Mouse (Mus musculus) stomach, embryonic 14.5 days (tissue): ENCODE results near the gene Themis3. TPM values are rescaled to one million over a fixed set of nuclear protein-coding genes. Genes with fewer than 3 reads are reported as not detected.

Source experiments
- ATAC-seq: fragments of 200-750 bp; cut with Nextera tagmentation; 2 replicates; pipeline ENCODE4 v1.8.0; 2017; ENCODE audit warnings: low read depth, moderate TSS enrichment; ENCODE audit not compliant: insufficient number of reproducible peaks, insufficient read depth, low FRiP score
- H3K27ac ChIP-seq: fragments of 300-500 bp; sonication (generic); 2 replicates; pipeline ENCODE4 v1.5.1; 2014; ENCODE audit warnings: mild to moderate bottlenecking, low read length, moderate library complexity, mixed read lengths
- H3K27me3 ChIP-seq: fragments of 300-500 bp; sonication (generic); 2 replicates; pipeline ENCODE4 v1.6.1; 2014; ENCODE audit warnings: low read length, control low read depth, mixed read lengths; ENCODE audit not compliant: control insufficient read depth, insufficient read depth
- H3K36me3 ChIP-seq: fragments of 300-500 bp; sonication (generic); 2 replicates; pipeline ENCODE4 v1.6.1; 2014; ENCODE audit warnings: mild to moderate bottlenecking, control low read depth, low read length, moderate library complexity, mixed read lengths; ENCODE audit not compliant: control insufficient read depth, insufficient read depth
- H3K4me1 ChIP-seq: fragments of 300-500 bp; sonication (generic); 2 replicates; pipeline ENCODE4 v1.6.1; 2014; ENCODE audit warnings: low read length, control low read depth, mixed read lengths; ENCODE audit not compliant: control insufficient read depth, insufficient read depth
- H3K4me2 ChIP-seq: fragments of 300-500 bp; sonication (generic); replicated peaks from 2 replicates; pipeline ENCODE4 v1.6.1; 2014; ENCODE audit warnings: low read depth, low read length, control low read depth
- H3K4me3 ChIP-seq: fragments of 300-500 bp; sonication (generic); 2 replicates; pipeline ENCODE4 v1.5.1; 2014; ENCODE audit warnings: low read depth, low read length, control low read depth
- H3K9ac ChIP-seq: fragments of 300-500 bp; sonication (generic); replicated peaks from 2 replicates; pipeline ENCODE4 v1.6.1; 2014; ENCODE audit warnings: low read depth, mild to moderate bottlenecking, control low read depth, low read length, moderate library complexity, mixed read lengths
- H3K9me3 ChIP-seq: fragments of 300-500 bp; sonication (generic); 2 replicates; pipeline ENCODE4 v1.6.1; 2016; ENCODE audit warnings: low read depth, low read length, control low read depth; ENCODE audit not compliant: control insufficient read depth
- WGBS: fragments of 180-500 bp; shearing (Covaris S2); extraction: QIAGEN DNeasy Blood & Tissue Kit; methylation state at CpG from one replicate; pipeline ENCODE4 v1.1.7; 2014; 5-methylcytosine and 5-hydroxymethylcytosine counted together
- polyA plus RNA-seq: library from polyadenylated mRNA; unstranded; fragments of >200 nt; fragmentation: Nextera tagmentation; extraction: Ambion mirVana; gene quantifications from 2 replicates; pipeline ENCODE4 v1.2.1, GENCODE M21; 2014

Themis3 gene
- polyA plus RNA-seq, 1 experiment from 2014 or later = 0.22 TPM

DNA sequence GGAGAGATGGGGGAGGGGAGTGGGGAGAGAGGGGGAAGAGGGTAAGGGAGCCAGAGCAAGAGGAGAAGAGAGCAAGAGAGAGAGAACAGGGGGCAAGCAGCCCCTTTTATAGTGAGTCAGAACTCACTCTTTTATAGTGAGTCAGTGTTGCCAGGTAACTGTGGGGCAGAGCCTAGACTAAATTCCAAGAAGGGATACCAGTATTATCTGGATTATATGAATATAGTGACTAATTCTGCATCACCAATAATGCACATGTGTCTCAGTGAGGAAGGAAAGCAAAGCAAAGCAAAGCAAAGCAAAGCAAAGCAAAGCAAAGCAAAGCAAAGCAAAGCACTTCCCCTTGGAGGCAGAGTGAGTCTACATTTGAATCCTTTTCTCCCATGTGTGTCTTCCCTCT, 835 bp upstream of the Themis3 start:
- no peaks in the 10 kb centered on the region for H3K4me1 ChIP-seq
- no peak for ATAC-seq

GRCm38 (mm10) chr17:66590353-66591075, 3.9 kb downstream of the Themis3 start:
- Histone ChIP-seq H3K36me3 (no peaks in the 10 kb centered on the region), H3K9ac (no peak overlapping the region), H3K27me3 (no peaks in the 10 kb centered on the region), H3K27ac (no peak overlapping the region), H3K4me2 (no peak overlapping the region), H3K4me1 (no peaks in the 10 kb centered on the region), H3K4me3 (no peak overlapping the region), H3K9me3 (no peaks in the 10 kb centered on the region)
- ATAC-seq = peak; percentile 72; the same call in 1 of the 2 replicates
- WGBS = 61% methylated on average over 9 of the region's 9 CpGs

More for the DNA sequence above, 835 bp upstream of the Themis3 start:
- no peaks in the 10 kb centered on the region for H3K9me3 ChIP-seq
- no peak overlapping the region for H3K4me3 ChIP-seq
- H3K9ac ChIP-seq = no peak overlapping the region
- H3K4me2 ChIP-seq = no peak overlapping the region
- no peaks in the 10 kb centered on the region for H3K36me3 ChIP-seq
- no peak overlapping the region for H3K27ac ChIP-seq
- no peaks in the 10 kb centered on the region for H3K27me3 ChIP-seq

DNA sequence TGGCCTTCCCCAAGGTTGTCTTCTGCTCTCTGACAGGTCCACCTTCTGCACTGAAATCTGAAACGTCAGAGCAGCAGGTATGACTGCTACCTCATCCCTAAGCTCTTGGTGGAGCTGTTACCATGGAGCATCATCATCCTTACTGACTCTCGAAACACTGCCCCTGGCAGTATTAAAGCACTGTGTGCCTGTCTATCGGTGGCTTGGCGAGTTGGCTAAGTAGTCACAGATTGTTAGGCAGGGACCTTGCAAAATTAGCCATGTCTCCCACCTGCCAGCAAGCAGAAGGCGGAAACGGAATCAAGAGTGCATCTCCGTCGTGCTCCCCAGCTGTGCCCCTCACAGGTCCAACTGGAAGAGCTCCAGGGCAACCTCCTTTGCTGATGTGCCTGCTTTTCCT, 4.6 kb downstream of the Themis3 start:
- no peaks in the 10 kb centered on the region for H3K9me3 ChIP-seq
- no peak overlapping the region for H3K27ac ChIP-seq
- no peak overlapping the region for H3K9ac ChIP-seq
- no peaks in the 10 kb centered on the region for H3K36me3 ChIP-seq
- H3K27me3 ChIP-seq = no peaks in the 10 kb centered on the region
- no peaks in the 10 kb centered on the region for H3K4me1 ChIP-seq
- no peak for ATAC-seq
- no peak overlapping the region for H3K4me2 ChIP-seq
- 77% methylated on average over 8 of the region's 8 CpGs for WGBS
- no peak overlapping the region for H3K4me3 ChIP-seq

DNA sequence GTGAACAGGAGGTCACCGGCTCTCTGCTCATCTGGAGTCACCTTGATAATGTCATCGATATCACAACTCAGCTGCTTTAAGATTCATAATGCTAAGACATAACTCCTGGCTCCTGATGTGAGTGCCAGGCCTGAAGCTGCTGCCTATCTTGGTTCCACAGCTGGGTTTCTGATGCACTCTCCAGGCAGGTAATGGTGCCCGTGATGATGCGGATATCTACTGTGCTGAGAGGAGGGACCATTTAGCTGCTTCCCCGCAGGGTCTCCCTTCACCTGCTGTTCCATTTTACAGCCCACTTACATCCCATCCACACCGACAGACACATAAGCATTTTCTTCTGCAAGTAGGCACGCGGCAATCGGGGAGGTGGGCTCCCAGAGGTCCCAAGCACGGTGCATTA, 7.7 kb downstream of the Themis3 start:
- H3K4me3 ChIP-seq = no peak overlapping the region
- ATAC-seq = no peak

DNA sequence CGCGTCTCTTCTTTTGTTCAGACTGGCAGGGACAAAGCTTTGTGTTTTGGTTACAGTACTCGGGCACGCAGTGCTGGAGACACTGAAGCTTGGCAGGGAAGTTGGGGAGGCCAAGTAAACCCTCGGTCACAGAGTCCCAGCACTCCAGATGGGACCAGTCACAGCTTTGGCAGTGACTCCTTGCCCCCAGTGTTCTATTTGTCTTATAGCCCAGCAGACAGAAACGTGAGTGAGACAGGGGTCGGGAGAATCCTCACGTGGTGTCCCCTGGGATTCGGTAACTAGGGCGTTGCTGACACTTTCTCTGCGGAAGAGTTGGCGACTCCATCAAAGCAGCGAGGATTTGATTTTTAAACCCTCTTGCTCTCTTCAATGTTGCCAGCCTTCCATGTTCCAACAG, 8.3 kb downstream of the Themis3 start:
- Histone ChIP-seq H3K27ac (no peak overlapping the region), H3K9ac (no peak overlapping the region)

More for the DNA sequence above, 7.7 kb downstream of the Themis3 start:
- H3K27me3 ChIP-seq = no peaks in the 10 kb centered on the region
- H3K9ac ChIP-seq = no peak overlapping the region
- no peak overlapping the region for H3K27ac ChIP-seq
- no peak overlapping the region for H3K4me2 ChIP-seq
- WGBS = 92% methylated on average over 10 of the region's 10 CpGs
- no peaks in the 10 kb centered on the region for H3K4me1 ChIP-seq
- no peaks in the 10 kb centered on the region for H3K9me3 ChIP-seq
- no peaks in the 10 kb centered on the region for H3K36me3 ChIP-seq

DNA sequence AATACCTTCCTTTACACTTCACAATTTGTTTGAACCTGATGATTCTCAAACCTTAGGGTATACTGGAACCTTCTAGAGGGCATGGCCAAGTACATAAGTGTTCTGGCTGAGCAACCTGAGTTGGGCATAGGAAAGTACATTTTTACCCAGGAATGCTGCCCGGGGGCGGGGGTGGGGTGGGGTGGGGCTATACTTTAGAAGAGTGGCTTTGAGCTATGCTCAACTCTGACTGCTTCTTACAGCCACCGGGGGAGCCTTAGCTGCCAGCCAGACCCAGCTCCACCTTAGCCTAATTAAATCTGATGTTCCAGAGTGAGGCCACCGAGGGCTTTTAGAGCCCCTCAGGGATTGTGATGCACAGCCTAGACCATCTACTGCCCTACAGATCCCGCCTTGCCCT, 13.4 kb downstream of the Themis3 start:
- no peaks in the 10 kb centered on the region for H3K27me3 ChIP-seq
- no peak overlapping the region for H3K9ac ChIP-seq
- 73% methylated on average over 5 of the region's 5 CpGs for WGBS
- no peak for ATAC-seq
- H3K4me1 ChIP-seq = no peaks in the 10 kb centered on the region
- no peak overlapping the region for H3K4me2 ChIP-seq
- H3K36me3 ChIP-seq = no peaks in the 10 kb centered on the region
- no peaks in the 10 kb centered on the region for H3K9me3 ChIP-seq
- H3K4me3 ChIP-seq = no peak overlapping the region
- no peak overlapping the region for H3K27ac ChIP-seq

More for the DNA sequence above, 8.3 kb downstream of the Themis3 start:
- H3K9me3 ChIP-seq = no peaks in the 10 kb centered on the region
- no peak for ATAC-seq
- H3K36me3 ChIP-seq = no peaks in the 10 kb centered on the region
- no peak overlapping the region for H3K4me3 ChIP-seq
- H3K4me1 ChIP-seq = no peaks in the 10 kb centered on the region
- no peaks in the 10 kb centered on the region for H3K27me3 ChIP-seq
- H3K4me2 ChIP-seq = no peak overlapping the region
- WGBS = 67% methylated on average over 13 of the region's 13 CpGs

GRCm38 (mm10) chr17:66578007-66578406, 16.4 kb downstream of the Themis3 start:
- no peaks in the 10 kb centered on the region for H3K9me3 ChIP-seq
- H3K4me1 ChIP-seq = no peaks in the 10 kb centered on the region
- H3K4me2 ChIP-seq = no peak overlapping the region
- no peaks in the 10 kb centered on the region for H3K27me3 ChIP-seq
- WGBS = 15% methylated on average over 6 of the region's 6 CpGs
- no peak for ATAC-seq
- H3K9ac ChIP-seq = no peak overlapping the region
- no peak overlapping the region for H3K27ac ChIP-seq
- no peaks in the 10 kb centered on the region for H3K36me3 ChIP-seq
- no peak overlapping the region for H3K4me3 ChIP-seq

DNA sequence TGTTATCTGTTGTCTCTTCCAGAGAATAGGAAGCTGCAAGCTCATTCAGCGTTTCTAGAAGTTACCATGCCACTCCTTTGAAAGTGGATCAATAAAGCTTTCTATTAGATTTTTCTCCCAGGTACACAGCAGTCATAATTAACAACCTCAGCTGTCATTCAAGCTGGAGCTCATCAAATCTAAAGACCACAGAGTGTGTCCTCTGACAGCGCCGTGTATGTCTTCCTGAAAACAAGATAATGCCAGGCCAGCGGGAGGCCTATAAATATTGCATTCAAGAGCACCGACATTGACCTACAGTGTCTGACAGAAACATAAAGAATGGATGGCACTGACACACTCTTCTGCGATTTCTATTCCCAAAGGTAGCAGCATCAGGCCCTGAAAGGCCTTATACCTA, 16.9 kb downstream of the Themis3 start:
- Histone ChIP-seq H3K27ac (no peak overlapping the region), H3K4me1 (no peaks in the 10 kb centered on the region), H3K27me3 (no peaks in the 10 kb centered on the region), H3K36me3 (no peaks in the 10 kb centered on the region), H3K4me2 (no peak overlapping the region), H3K9ac (no peak overlapping the region), H3K9me3 (no peaks in the 10 kb centered on the region), H3K4me3 (no peak overlapping the region)
- WGBS = 72% methylated on average over 6 of the region's 6 CpGs
- ATAC-seq = no peak

GRCm38 (mm10) chr17:66572677-66573060, 21.8 kb downstream of the Themis3 start:
- Histone ChIP-seq H3K4me2 (no peak overlapping the region), H3K9ac (no peak overlapping the region), H3K36me3 (no peaks in the 10 kb centered on the region), H3K27me3 (no peaks in the 10 kb centered on the region), H3K4me1 (no peaks in the 10 kb centered on the region), H3K27ac (no peak overlapping the region), H3K9me3 (no peaks in the 10 kb centered on the region), H3K4me3 (no peak overlapping the region)
- 81% methylated on average over 4 of the region's 4 CpGs for WGBS
- ATAC-seq = no peak
